Mouse (Mus musculus): ENCODE results near the gene Rph3al. TPM values are rescaled to one million over a fixed set of nuclear protein-coding genes. Genes with fewer than 3 reads are reported as not detected.

Rph3al gene
- total RNA-seq (2014; fragmentation: Nextera tagmentation) (0.28 TPM in 1 of 2 replicates, not detected in the other), total RNA-seq (2017) (not detected in 2 replicates)

GRCm38 (mm10) chr11:75938379-75938906, at the start of gene Rph3al:
Rph3al (minus strand) TSS chr11:75938429.
- ATAC-seq (replicated peaks; ENCODE audit: poor library complexity, severe bottlenecking) = no peak

DNA sequence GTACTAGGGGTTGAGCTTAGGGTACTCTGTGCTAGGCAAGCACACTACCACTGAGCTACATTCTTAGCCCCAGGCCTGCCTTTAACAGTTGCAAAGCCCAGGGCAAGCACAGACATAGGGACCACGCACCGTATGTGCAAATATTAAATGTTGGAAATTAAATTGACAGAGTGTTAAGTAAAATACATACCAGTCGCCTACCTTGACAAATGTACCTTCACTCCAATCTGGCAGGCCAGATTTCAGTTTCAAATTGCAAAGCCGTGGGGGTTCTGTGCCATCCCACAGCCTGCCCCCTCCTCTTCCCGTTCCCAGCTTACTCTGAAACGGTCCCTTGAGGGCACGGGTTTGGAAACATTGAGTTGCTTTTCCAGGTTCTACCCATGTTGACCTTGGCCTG, 47.7 kb upstream of the Rph3al start:
- no peak for ATAC-seq (replicated peaks; ENCODE audit: poor library complexity, severe bottlenecking)

DNA sequence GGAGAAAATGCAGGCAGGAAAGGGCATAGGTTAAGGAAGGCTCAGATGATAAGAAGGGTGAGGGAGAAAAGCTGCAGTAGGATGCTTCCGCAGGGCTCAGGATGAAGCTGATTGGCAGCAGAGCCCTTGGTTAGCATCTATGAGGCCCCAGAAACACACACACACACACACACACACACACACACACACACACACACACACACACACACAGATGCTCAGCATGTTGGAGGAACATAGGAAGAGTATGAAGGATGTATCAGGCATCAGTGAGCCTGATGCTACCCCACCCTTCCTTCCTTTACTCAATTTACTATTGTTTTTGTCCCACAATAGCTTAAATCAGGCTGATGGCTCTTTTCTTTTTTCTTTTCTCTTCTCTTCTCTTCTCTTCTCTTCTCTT, 46.4 kb upstream of the Rph3al start:
- no peak for ATAC-seq (replicated peaks; ENCODE audit: poor library complexity, severe bottlenecking)

GRCm38 (mm10) chr11:75983194-75983593, 45.0 kb upstream of the Rph3al start:
- peak; percentile 56 for ATAC-seq (replicated peaks; ENCODE audit: poor library complexity, severe bottlenecking)

GRCm38 (mm10) chr11:75980413-75980812, 42.2 kb upstream of the Rph3al start:
- no peak for ATAC-seq (replicated peaks; ENCODE audit: poor library complexity, severe bottlenecking)

DNA sequence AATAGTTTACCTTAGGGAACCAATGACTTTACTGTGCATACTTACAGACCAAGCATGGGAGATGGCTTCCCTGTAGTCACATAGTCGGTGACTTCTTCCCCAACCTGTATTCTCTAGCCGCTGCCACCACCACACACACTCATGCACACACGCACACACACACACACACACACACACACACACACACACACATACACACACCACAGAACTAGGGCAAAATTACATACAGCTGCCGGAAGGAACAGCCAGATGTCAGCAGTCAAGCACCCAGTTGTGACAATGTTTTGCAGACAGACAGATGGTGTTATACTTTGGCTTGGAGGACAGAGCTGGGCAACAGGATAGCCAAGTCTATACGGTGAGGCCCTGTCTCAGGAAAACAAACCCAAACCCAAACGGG, 39.8 kb upstream of the Rph3al start:
- no peak for ATAC-seq (replicated peaks; ENCODE audit: poor library complexity, severe bottlenecking)

- ATAC-seq (replicated peaks; ENCODE audit: poor library complexity, severe bottlenecking) = peak; percentile 63
These were observed 38.5 kb upstream of the Rph3al start for GRCm38 (mm10) chr11:75976748-75977147.

DNA sequence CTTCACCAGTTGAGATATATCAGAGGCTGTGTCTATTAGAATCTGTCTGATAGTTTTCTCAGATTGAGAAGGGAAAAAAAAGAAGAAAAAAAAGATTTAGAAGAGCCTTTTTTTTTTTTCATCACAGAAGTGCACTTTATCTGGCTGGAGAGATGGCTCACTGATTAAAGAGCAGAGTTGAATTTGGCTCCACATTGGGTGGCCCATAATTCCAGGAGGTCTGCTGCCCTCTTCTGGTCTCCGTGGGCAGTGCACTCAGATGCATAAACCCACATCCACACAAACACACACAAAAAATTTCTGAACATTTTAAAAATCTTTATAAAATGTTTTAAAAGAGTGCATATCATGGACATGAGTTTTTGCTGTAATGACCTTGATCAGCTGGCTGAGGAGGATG, 35.8 kb upstream of the Rph3al start:
- no peak for ATAC-seq (replicated peaks; ENCODE audit: poor library complexity, severe bottlenecking)

- no peak for ATAC-seq (replicated peaks; ENCODE audit: poor library complexity, severe bottlenecking)
These were observed 34.8 kb upstream of the Rph3al start for GRCm38 (mm10) chr11:75972916-75973567.

- no peak for ATAC-seq (replicated peaks; ENCODE audit: poor library complexity, severe bottlenecking)
These were observed 34.0 kb upstream of the Rph3al start for GRCm38 (mm10) chr11:75972188-75972587.

DNA sequence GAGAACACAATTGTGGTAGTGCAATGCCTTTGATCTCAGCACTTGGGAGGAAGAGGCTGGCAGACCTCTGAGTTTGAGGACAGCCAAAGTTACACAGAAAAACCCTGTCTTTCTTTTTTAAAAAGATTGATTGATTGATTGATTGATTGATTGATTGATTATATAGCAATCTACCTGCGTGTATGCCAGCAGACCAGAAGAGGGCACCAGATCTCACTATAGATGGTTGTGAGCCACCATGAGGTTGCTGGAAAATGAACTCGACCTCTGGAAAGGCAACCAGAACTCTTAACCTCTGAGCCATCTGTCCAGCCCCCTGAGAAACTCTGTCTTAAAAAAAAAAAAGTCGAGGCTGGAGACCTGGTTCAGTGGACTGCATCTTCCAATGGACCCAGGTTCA, 32.4 kb upstream of the Rph3al start:
- no peak for ATAC-seq (replicated peaks; ENCODE audit: poor library complexity, severe bottlenecking)

DNA sequence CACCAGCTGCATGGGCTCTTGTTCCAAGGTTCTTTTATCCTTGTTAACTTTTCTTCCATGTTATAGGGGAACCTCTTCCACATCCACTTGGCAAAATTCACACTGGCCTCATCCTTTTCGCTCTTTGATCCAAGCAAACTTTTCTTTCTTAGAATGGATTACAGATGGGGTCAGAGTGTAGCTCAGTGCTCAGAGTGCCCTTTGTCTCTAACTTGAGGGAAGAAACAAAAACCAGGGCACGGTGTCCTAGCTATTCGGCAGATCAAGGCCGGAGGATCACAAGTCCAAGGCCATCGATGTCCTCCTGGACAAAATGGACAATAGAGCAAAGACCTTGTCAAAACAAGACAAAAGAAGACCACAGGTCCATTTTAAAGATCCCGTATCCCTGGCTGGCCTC, 30.5 kb upstream of the Rph3al start:
- no peak for ATAC-seq (replicated peaks; ENCODE audit: poor library complexity, severe bottlenecking)

DNA sequence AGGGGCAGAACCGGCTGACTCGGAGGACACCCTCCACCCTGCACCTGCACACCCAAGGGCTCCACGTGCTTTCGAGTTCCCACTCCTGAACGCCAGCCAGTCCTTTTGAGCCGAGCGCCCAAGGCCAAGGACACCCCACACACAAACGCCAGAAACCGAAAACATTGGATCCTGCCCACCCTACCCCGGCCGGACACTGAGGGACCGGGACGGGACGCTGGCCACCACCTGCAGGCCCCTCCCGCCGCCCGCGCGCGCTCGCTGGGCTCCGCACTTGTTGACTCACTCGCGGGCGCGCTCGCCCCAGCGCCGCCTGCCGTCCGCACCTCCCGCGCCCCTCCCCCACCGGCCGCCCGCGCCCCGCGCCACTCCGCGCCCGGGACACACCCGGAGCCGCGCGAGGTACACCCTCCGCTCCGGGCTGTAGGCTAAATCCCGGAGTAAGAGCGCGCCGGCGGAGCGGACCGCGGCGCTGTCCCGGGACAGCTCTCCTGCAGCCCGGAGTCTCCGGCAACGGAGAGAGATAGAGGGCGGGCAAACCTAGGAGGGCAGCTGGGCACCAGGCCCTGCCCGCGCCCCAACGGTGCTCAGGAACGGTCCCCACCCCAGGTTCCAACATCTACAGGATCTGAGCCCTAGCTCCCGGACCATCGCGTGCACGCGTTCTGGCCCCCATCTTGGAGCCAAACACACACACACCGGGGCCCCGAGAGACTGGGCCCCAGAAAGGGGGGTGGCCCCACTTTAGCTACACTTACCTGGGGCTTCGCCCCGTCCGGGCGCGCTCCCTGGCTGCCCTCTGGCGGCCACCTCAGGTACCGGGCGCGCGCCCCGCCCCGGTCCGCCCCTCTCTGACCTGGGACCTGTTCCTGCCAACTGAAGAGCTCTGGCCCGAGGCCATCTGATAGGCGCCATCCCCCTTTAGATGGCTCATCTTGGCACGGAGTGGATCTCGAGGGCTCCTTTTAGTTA, 28.5 kb upstream of the Rph3al start:
- peak; percentile 73 for ATAC-seq (replicated peaks; ENCODE audit: poor library complexity, severe bottlenecking)

GRCm38 (mm10) chr11:75965674-75966400, 27.6 kb upstream of the Rph3al start:
- ATAC-seq (replicated peaks; ENCODE audit: poor library complexity, severe bottlenecking) = 0 out of 2 replicates have a peak, but pooled peaks have one; percentile 3

DNA sequence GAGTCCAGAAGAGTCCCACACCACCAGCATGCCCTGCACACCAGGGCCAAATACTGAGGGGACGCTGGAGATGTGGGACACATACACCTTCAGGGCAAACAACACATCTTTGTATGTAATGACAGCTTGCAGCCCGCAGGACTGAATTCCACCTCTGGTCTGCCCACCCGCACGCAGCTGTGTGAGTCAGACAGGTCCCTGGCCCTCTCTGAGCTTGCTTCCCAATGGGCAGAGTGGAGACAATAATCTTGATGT, 26.2 kb upstream of the Rph3al start:
- ATAC-seq (replicated peaks; ENCODE audit: poor library complexity, severe bottlenecking) = no peak

- ATAC-seq (replicated peaks; ENCODE audit: poor library complexity, severe bottlenecking) = no peak
These were observed 25.7 kb upstream of the Rph3al start for GRCm38 (mm10) chr11:75963730-75964475.

DNA sequence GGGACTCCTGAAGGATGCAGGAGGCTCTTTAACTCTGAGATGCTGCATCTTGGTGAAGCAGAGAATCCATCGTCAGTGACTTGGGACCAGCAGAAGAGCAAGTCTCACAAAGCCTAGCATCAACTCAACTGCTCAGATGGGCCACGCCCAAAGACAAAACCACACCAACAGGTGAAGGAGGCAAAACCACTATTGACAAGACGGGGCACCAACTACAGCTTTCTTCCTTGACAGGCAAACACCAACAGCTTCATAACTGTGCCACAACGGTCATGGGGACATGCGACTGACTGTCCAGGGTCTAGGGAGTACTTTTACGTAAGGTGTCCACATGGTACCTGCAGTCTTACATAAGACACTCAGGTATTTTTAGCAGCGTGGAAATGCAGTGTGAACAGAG, 23.6 kb upstream of the Rph3al start:
- ATAC-seq (replicated peaks; ENCODE audit: poor library complexity, severe bottlenecking) = no peak

DNA sequence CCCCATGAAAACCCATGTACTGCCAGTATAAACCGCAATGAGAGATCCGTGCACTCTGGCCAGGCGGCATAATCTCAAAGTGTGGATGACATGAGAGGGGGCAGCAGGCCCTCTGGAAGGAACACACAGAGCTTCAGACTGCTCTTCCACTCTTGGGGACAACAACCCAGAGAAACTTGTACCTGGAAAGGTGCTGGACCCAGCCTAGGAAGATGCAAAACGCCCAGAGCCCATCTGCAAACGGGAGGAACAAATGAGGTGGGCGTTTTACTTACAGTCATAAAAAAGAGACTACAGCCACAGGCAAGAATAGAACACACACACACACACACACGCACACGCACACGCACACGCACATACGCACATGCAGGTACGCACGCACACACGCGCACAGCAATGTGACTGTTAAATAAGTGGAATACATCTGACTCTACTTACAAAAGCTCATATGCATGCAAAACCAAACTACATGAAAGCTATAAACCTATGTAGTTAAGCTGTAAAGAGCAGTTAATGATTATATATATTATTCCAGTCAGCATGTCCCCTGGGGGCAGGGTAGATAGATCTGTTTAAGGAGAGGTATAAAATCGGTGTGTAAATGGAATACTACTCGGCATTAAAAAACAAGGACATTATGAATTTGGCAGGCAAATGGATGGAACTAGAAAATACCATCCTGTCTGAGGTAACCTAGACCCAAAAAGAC, 19.0 kb upstream of the Rph3al start:
- ATAC-seq (replicated peaks; ENCODE audit: poor library complexity, severe bottlenecking) = no peak

DNA sequence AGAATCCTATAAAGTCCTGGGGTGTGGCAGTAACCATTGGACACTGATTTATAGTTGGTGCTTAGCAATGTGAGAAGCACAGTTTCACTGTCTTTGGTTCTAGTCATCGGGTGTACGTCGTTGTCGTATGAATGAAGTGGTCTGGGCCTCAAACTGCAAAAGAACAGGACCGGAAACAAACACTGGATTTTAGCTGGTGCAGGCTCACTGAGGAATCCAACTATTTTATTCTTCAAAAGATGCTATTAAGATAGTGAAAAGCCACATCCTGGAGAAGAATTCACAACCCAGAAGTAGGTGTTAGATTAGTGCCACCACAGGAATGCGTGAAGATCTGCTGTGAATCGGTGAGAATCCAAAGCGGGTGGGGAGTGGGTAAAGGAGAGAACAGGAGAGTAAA, 18.4 kb upstream of the Rph3al start:
- no peak for ATAC-seq (replicated peaks; ENCODE audit: poor library complexity, severe bottlenecking)

GRCm38 (mm10) chr11:75954896-75955295, 16.7 kb upstream of the Rph3al start:
- ATAC-seq (replicated peaks; ENCODE audit: poor library complexity, severe bottlenecking) = no peak

All from granulocyte monocyte progenitor cell, adult 5-6 weeks (primary cell).